Mouse (Mus musculus) large intestine, adult 2 months (tissue): ENCODE measurements at regions not wholly inside any gene's neighbourhood (a gene's known extent, or its start where the extent isn't known, plus 50 kb on each side); places are given as distances from the start of the nearest gene placed in this dataset.

Experiments
- DNase-seq: peaks from one replicate; pipeline ENCODE4 v3.0.0-alpha.2; 2012; ENCODE audit warnings: low read depth, low spot score
- WGBS: fragments of 180-500 bp; shearing (Covaris S2); methylation state at CpG from one replicate; pipeline ENCODE4 v1.1.7; 2018; 5-methylcytosine and 5-hydroxymethylcytosine counted together

- DNase-seq, result no peak
- WGBS, result 70% methylated on average over 13 of the region's 13 CpGs
Observed at GRCm38 (mm10) chr6:97741427-97741826, 65.4 kb upstream of the Mitf start.

GRCm38 (mm10) chr6:97740851-97741201, 66.0 kb upstream of the Mitf start:
- 60% methylated on average over 11 of the region's 11 CpGs for WGBS

GRCm38 (mm10) chr6:97740107-97740850, 66.6 kb upstream of the Mitf start:
- peak; percentile 25 for DNase-seq
- WGBS, result 22% methylated on average over 13 of the region's 13 CpGs

More at GRCm38 (mm10) chr6:97740851-97741201, 66.0 kb upstream of the Mitf start:
- DNase-seq, result no peak

GRCm38 (mm10) chr6:97738846-97739245, 68.0 kb upstream of the Mitf start:
- 41% methylated on average over 4 of the region's 4 CpGs for WGBS
- no peak for DNase-seq

- no peak for DNase-seq
Observed at GRCm38 (mm10) chr6:97730835-97731234, 76.0 kb upstream of the Mitf start.

- no peak for DNase-seq
- WGBS, result 45% methylated on average over 6 of the region's 6 CpGs
Observed at GRCm38 (mm10) chr6:97718184-97718910, 88.5 kb upstream of the Mitf start.

GRCm38 (mm10) chr6:97707401-97707800, 90.1 kb upstream of the Frmd4b start:
- peak; percentile 55 for DNase-seq
- WGBS, result 29% methylated on average over 2 of the region's 2 CpGs

GRCm38 (mm10) chr6:97704361-97704760, 87.0 kb upstream of the Frmd4b start:
- WGBS, result 39% methylated on average over 5 of the region's 5 CpGs

GRCm38 (mm10) chr6:97699752-97700098, 82.4 kb upstream of the Frmd4b start:
- DNase-seq, result no peak
- WGBS, result 87% methylated on average over 3 of the region's 3 CpGs

More at GRCm38 (mm10) chr6:97704361-97704760, 87.0 kb upstream of the Frmd4b start:
- DNase-seq, result peak; percentile 43

GRCm38 (mm10) chr6:97699054-97699751, 81.9 kb upstream of the Frmd4b start:
- no peak for DNase-seq
- WGBS, result 76% methylated on average over 9 of the region's 9 CpGs

- WGBS, result 94% methylated on average over 8 of the region's 8 CpGs
- DNase-seq, result no peak
Observed at GRCm38 (mm10) chr6:97693281-97693680, 75.9 kb upstream of the Frmd4b start.

- no peak for DNase-seq
- 55% methylated on average over 3 of the region's 3 CpGs for WGBS
Observed at GRCm38 (mm10) chr6:97691136-97691535, 73.8 kb upstream of the Frmd4b start.

- no peak for DNase-seq
- WGBS, result 77% methylated on average over 7 of the region's 7 CpGs
Observed at GRCm38 (mm10) chr6:97684335-97684734, 67.0 kb upstream of the Frmd4b start.

- whole genome bisulfite sequencing, result 76% methylated on average over 1 of the region's 1 CpGs
- no peak for DNase-seq
Observed at GRCm38 (mm10) chr6:97682213-97682612, 64.9 kb upstream of the Frmd4b start.

GRCm38 (mm10) chr6:97675181-97675756, 57.9 kb upstream of the Frmd4b start:
- no peak for DNase-seq
- WGBS, result 65% methylated on average over 5 of the region's 5 CpGs

- 66% methylated on average over 5 of the region's 5 CpGs for WGBS
Observed at GRCm38 (mm10) chr6:97666818-97667629, 49.7 kb upstream of the Frmd4b start.

More at GRCm38 (mm10) chr6:97666818-97667629, 49.7 kb upstream of the Frmd4b start:
- no peak for DNase-seq
